Mouse (Mus musculus) MEL (cell line): ENCODE measurements at regions not wholly inside any gene's neighbourhood (a gene's known extent, or its start where the extent isn't known, plus 50 kb on each side); places are given as distances from the start of the nearest gene placed in this dataset.

ENCODE experiments used
- DNase-seq: peaks from one replicate; pipeline ENCODE4 v3.0.0; 2011; ENCODE audit warnings: low read depth, low spot score
- H3K27ac ChIP-seq: 2 replicates; pipeline ENCODE4 v1.5.1; 2012; ENCODE audit warnings: low read depth, mild to moderate bottlenecking, control low read depth, low read length, moderate library complexity; ENCODE audit not compliant: control insufficient read depth
- H3K27me3 ChIP-seq, 2 experiments: fragments of 150-350 bp in 1 of 2; sonication (generic) in 1 of 2; 2 replicates each; pipeline ENCODE4 v1.6.1; 2012; ENCODE audit warnings: low read length in 2 of 2, mild to moderate bottlenecking in 2 of 2, improper control_type of control experiment in 1 of 2, moderate library complexity in 1 of 2; ENCODE audit not compliant: insufficient read depth in 2 of 2, control insufficient read depth in 1 of 2
- H3K36me3 ChIP-seq, 2 experiments: 2 replicates each; pipeline ENCODE4 v1.6.1; 2012 to 2014; ENCODE audit warnings: low read length in 2 of 2, improper control_type of control experiment in 1 of 2, inconsistent platforms in 1 of 2, mild to moderate bottlenecking in 1 of 2; ENCODE audit not compliant: insufficient read depth in 2 of 2, control insufficient read depth in 1 of 2
- H3K4me1 ChIP-seq, 2 experiments: fragments of 150-350 bp in 1 of 2; sonication (generic) in 1 of 2; 2 replicates each; pipeline ENCODE4 v1.6.1; 2012; ENCODE audit warnings: low read length in 2 of 2, improper control_type of control experiment in 1 of 2, mild to moderate bottlenecking in 1 of 2; ENCODE audit not compliant: insufficient read depth in 2 of 2, control insufficient read depth in 1 of 2
- H3K4me3 ChIP-seq, 2 experiments: fragments of 150-350 bp in 1 of 2; sonication (generic) in 1 of 2; 2 replicates each; pipeline ENCODE4 v1.5.1; 2012; ENCODE audit warnings: low read depth in 2 of 2, low read length in 2 of 2, mild to moderate bottlenecking in 2 of 2, moderate library complexity in 2 of 2, control low read depth in 1 of 2, improper control_type of control experiment in 1 of 2; ENCODE audit not compliant: control insufficient read depth in 1 of 2, insufficient read depth in 1 of 2
- H3K79me2 ChIP-seq: 2 replicates; pipeline ENCODE4 v1.6.1; 2012; ENCODE audit warnings: mild to moderate bottlenecking, low read length, moderate library complexity; ENCODE audit not compliant: control insufficient read depth, poor library complexity, insufficient read depth
- H3K9ac ChIP-seq: 2 replicates; pipeline ENCODE4 v1.6.1; 2012; ENCODE audit warnings: low read depth, mild to moderate bottlenecking, control low read depth, low read length, moderate library complexity; ENCODE audit not compliant: control insufficient read depth, poor library complexity, severe bottlenecking
- H3K9me3 ChIP-seq: fragments of 150-350 bp; sonication (generic); replicated peaks from 2 replicates; pipeline ENCODE4 v1.6.1; 2012; ENCODE audit warnings: mild to moderate bottlenecking, low read length, improper control_type of control experiment, moderate library complexity; ENCODE audit not compliant: insufficient read depth
- CHD2 ChIP-seq: IDR thresholded peaks from 2 replicates; pipeline ENCODE4 v1.6.1; 2011; ENCODE audit warnings: low read length, improper control_type of control experiment
- CTCF ChIP-seq, 3 experiments: IDR thresholded peaks in 2 of 3; conservative IDR thresholded peaks in 1 of 3; 2 replicates each; pipeline ENCODE4 v1.5.1; 2011 to 2012; ENCODE audit warnings: low read length in 3 of 3, low read depth in 2 of 3, mild to moderate bottlenecking in 2 of 3, improper control_type of control experiment in 1 of 3, inconsistent platforms in 1 of 3, mixed read lengths in 1 of 3, moderate library complexity in 1 of 3; ENCODE audit not compliant: control insufficient read depth in 1 of 3, insufficient read depth in 1 of 3, poor library complexity in 1 of 3, severe bottlenecking in 1 of 3
- ELF1 ChIP-seq: IDR thresholded peaks from 2 replicates; pipeline ENCODE4 v1.6.1; 2014; ENCODE audit warnings: low read depth, mild to moderate bottlenecking, inconsistent platforms, low read length, improper control_type of control experiment, moderate library complexity
- HCFC1 ChIP-seq: IDR thresholded peaks from 2 replicates; pipeline ENCODE4 v1.6.1; 2012; ENCODE audit warnings: low read depth, mild to moderate bottlenecking, inconsistent platforms, low read length, improper control_type of control experiment, moderate library complexity
- JUND ChIP-seq: IDR thresholded peaks from 2 replicates; pipeline ENCODE4 v1.6.1; 2011; ENCODE audit warnings: low read depth, mild to moderate bottlenecking, improper control_type of control experiment, low read length
- MAX ChIP-seq: IDR thresholded peaks from 2 replicates; pipeline ENCODE4 v1.6.1; 2011; ENCODE audit warnings: low read length, improper control_type of control experiment
- MXI1 ChIP-seq: IDR thresholded peaks from 2 replicates; pipeline ENCODE4 v1.6.1; 2011; ENCODE audit warnings: mild to moderate bottlenecking, low read depth, low read length, improper control_type of control experiment
- MYB ChIP-seq: IDR thresholded peaks from 2 replicates; pipeline ENCODE4 v1.6.1; 2011; ENCODE audit warnings: mild to moderate bottlenecking, low read depth, low read length, improper control_type of control experiment
- MYC ChIP-seq: IDR thresholded peaks from 2 replicates; pipeline ENCODE4 v1.6.1; 2011; ENCODE audit warnings: low read depth, mild to moderate bottlenecking, low read length, improper control_type of control experiment, moderate library complexity
- POLR2A ChIP-seq, 2 experiments: IDR thresholded peaks; 2 replicates each; pipeline ENCODE4 v1.6.1; 2011 to 2012; ENCODE audit warnings: low read length in 2 of 2, mild to moderate bottlenecking in 2 of 2, control low read depth in 1 of 2, improper control_type of control experiment in 1 of 2, low read depth in 1 of 2, moderate library complexity in 1 of 2; ENCODE audit not compliant: control insufficient read depth in 1 of 2, insufficient read depth in 1 of 2, poor library complexity in 1 of 2
- POLR2AphosphoS2 ChIP-seq: IDR thresholded peaks from 2 replicates; pipeline ENCODE4 v1.6.1; 2011; ENCODE audit warnings: low read length, improper control_type of control experiment
- RAD21 ChIP-seq: IDR thresholded peaks from 2 replicates; pipeline ENCODE4 v1.6.1; 2011; ENCODE audit warnings: mild to moderate bottlenecking, low read depth, low read length, improper control_type of control experiment
- RCOR1 ChIP-seq: IDR thresholded peaks from 2 replicates; pipeline ENCODE4 v1.6.1; 2012; ENCODE audit warnings: low read depth, mild to moderate bottlenecking, inconsistent platforms, low read length, improper control_type of control experiment
- SIN3A ChIP-seq: IDR thresholded peaks from 2 replicates; pipeline ENCODE4 v1.6.1; 2012; ENCODE audit warnings: low read length, improper control_type of control experiment, inconsistent platforms
- SMC3 ChIP-seq: IDR thresholded peaks from 2 replicates; pipeline ENCODE4 v1.6.1; 2011; ENCODE audit warnings: low read depth, low read length, improper control_type of control experiment
- TBP ChIP-seq: IDR thresholded peaks from 2 replicates; pipeline ENCODE4 v1.8.0; 2011; ENCODE audit warnings: low read depth, low read length, improper control_type of control experiment
- TCF12 ChIP-seq: IDR thresholded peaks from 2 replicates; pipeline ENCODE4 v1.6.1; 2014; ENCODE audit warnings: low read depth, mild to moderate bottlenecking, inconsistent platforms, low read length, improper control_type of control experiment, moderate library complexity
- UBTF ChIP-seq: IDR thresholded peaks from 2 replicates; pipeline ENCODE4 v1.6.1; 2012; ENCODE audit warnings: low read depth, mild to moderate bottlenecking, inconsistent platforms, low read length, improper control_type of control experiment, moderate library complexity, borderline replicate concordance; ENCODE audit not compliant: insufficient read depth
- USF1 ChIP-seq: IDR thresholded peaks from 2 replicates; pipeline ENCODE4 v1.6.1; 2014; ENCODE audit warnings: low read depth, mild to moderate bottlenecking, inconsistent platforms, low read length, improper control_type of control experiment, moderate library complexity
- ZKSCAN1 ChIP-seq: IDR thresholded peaks from 2 replicates; pipeline ENCODE4 v1.6.1; 2012; ENCODE audit warnings: low read depth, mild to moderate bottlenecking, inconsistent platforms, low read length, improper control_type of control experiment, moderate library complexity
- ZNF384 ChIP-seq: IDR thresholded peaks from 2 replicates; pipeline ENCODE4 v1.6.1; 2012; ENCODE audit warnings: low read depth, mild to moderate bottlenecking, inconsistent platforms, low read length, improper control_type of control experiment

GRCm38 (mm10) chr5:52977826-52978687, 59.8 kb upstream of the Slc34a2 start:
- H3K27me3 ChIP-seq, result no peaks in the 10 kb centered on the region
- H3K36me3 ChIP-seq, result no peaks in the 10 kb centered on the region
- H3K4me3 ChIP-seq, result no peak overlapping the region
- peak; percentile 14 for DNase-seq
- no peaks in the 10 kb centered on the region for H3K9me3 ChIP-seq
- no peaks in the 10 kb centered on the region for H3K4me1 ChIP-seq
- H3K79me2 ChIP-seq, result no peaks in the 10 kb centered on the region
- no peak overlapping the region for H3K9ac ChIP-seq
- no peak overlapping the region for H3K27ac ChIP-seq
- TF ChIP-seq SMC3 (peak; percentile 9; the same call in 1 of the 2 replicates), ELF1 (no peak), CTCF (IDR thresholded peaks at IDR 0.05 in 2 of 3, conservative IDR thresholded peaks at IDR 0.05 in 1 of 3; ENCODE audit: control insufficient read depth in 1 of 3, insufficient read depth in 1 of 3, low read depth in 2 of 3, low read length in 3 of 3, poor library complexity in 1 of 3, severe bottlenecking in 1 of 3) (peak; percentile 27 to 46 (median 39)), RAD21 (peak; percentile 18)

DNA sequence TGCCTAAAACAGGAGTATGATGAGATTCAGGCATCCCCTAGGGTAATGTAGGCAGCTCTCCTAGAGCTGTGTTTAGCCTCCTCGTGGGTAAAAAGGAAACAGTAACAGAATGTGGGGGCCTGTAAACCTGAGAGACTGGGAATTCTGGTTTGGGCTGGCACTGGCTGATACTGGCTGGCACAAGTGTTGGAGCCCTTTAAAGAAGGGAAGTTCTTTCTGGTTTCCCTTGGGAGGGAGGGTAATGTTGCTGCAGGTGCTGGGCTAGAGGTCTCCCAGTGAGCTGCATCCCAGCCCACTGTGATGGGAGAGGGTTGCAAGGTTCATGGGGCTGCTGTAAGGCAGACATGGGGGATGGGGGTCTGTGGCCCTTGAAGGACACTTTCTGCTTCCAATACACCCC, 58.4 kb upstream of the Slc34a2 start:
- no peak overlapping the region for H3K4me3 ChIP-seq
- TF ChIP-seq HCFC1, result no peak
- TF ChIP-seq CTCF (IDR thresholded peaks at IDR 0.05 in 2 of 3, conservative IDR thresholded peaks at IDR 0.05 in 1 of 3; ENCODE audit: control insufficient read depth in 1 of 3, insufficient read depth in 1 of 3, low read depth in 2 of 3, low read length in 3 of 3, poor library complexity in 1 of 3, severe bottlenecking in 1 of 3), result no peak
- TF ChIP-seq MYC, result no peak
- TF ChIP-seq UBTF, result no peak
- TF ChIP-seq ZNF384, result no peak
- TF ChIP-seq MYB, result no peak
- TF ChIP-seq ZKSCAN1, result no peak
- no peak for TF ChIP-seq POLR2AphosphoS2
- TF ChIP-seq JUND, result no peak
- no peak for TF ChIP-seq TCF12
- TF ChIP-seq RAD21, result no peak
- TF ChIP-seq TBP, result no peak
- TF ChIP-seq CHD2, result no peak
- TF ChIP-seq SIN3A, result no peak
- TF ChIP-seq MXI1, result no peak
- no peak for TF ChIP-seq RCOR1
- no peak for TF ChIP-seq USF1
- TF ChIP-seq POLR2A (IDR thresholded peaks at IDR 0.05; ENCODE audit: control insufficient read depth in 1 of 2, insufficient read depth in 1 of 2, low read depth in 1 of 2, low read length in 2 of 2, poor library complexity in 1 of 2), result no peak
- no peak for TF ChIP-seq MAX
- H3K27ac ChIP-seq, result no peak overlapping the region

More for the DNA sequence above, 58.4 kb upstream of the Slc34a2 start:
- H3K79me2 ChIP-seq, result no peaks in the 10 kb centered on the region
- DNase-seq, result no peak
- H3K36me3 ChIP-seq, result no peaks in the 10 kb centered on the region
- no peaks in the 10 kb centered on the region for H3K4me1 ChIP-seq
- H3K9me3 ChIP-seq, result no peaks in the 10 kb centered on the region
- H3K27me3 ChIP-seq, result no peaks in the 10 kb centered on the region
- no peak overlapping the region for H3K9ac ChIP-seq
